Mouse (Mus musculus) myocyte (in vitro differentiated cells): ENCODE measurements around the gene Saysd1.

ENCODE experiments used
- MAX ChIP-seq: IDR thresholded peaks from one replicate; pipeline ENCODE4 v1.6.1; 2011; ENCODE audit warnings: low read depth, mild to moderate bottlenecking, control low read depth
- MYOG ChIP-seq, 3 experiments: IDR thresholded peaks; one replicate each; pipeline ENCODE4 v1.6.1; 2011; ENCODE audit warnings: control low read depth in 2 of 3, low read depth in 2 of 3, mild to moderate bottlenecking in 2 of 3; ENCODE audit not compliant: insufficient read length in 2 of 3, control insufficient read depth in 1 of 3, insufficient read depth in 1 of 3
- POLR2A ChIP-seq: IDR thresholded peaks from one replicate; pipeline ENCODE4 v1.6.1; 2011; ENCODE audit warnings: low read depth, mild to moderate bottlenecking, control low read depth, moderate library complexity; ENCODE audit not compliant: insufficient read length
- POLR2AphosphoS2 ChIP-seq: IDR thresholded peaks from one replicate; pipeline ENCODE4 v1.6.1; 2011; ENCODE audit warnings: low read depth, control low read depth; ENCODE audit not compliant: insufficient read length
- TCF12 ChIP-seq: IDR thresholded peaks from one replicate; pipeline ENCODE4 v1.6.1; 2011; ENCODE audit warnings: mild to moderate bottlenecking, control low read depth; ENCODE audit not compliant: poor library complexity, insufficient read depth, severe bottlenecking
- USF1 ChIP-seq: IDR thresholded peaks from one replicate; pipeline ENCODE4 v1.6.1; 2011; ENCODE audit warnings: low read depth, mild to moderate bottlenecking, control low read depth, moderate library complexity

DNA sequence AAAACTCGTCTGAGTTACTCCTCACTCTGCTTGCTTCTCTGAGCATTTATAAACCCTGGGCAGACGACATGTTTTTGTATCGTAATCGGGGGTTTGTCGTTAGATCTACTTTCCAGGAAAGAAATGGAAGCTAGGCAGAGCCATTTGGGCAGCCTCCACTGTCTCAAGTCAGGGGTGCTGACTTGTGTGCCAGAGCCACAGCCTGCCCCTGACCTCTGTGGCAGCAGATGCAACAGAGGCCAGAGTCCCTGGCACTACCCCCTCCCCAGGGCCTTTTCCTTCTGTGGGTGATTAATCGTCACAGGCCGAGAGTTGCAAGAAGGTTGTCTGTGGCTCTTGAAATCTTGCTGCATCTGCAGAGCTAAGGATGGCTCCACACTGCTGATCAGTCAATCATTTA, 44.3 kb upstream of the Saysd1 start:
- TF ChIP-seq POLR2A (no peak), MAX (no peak), POLR2AphosphoS2 (no peak), USF1 (no peak), TCF12 (no peak), MYOG (IDR thresholded peaks at IDR 0.05; ENCODE audit: control insufficient read depth in 1 of 3, insufficient read depth in 1 of 3, insufficient read length in 2 of 3, low read depth in 2 of 3) (no peak)
